Mouse (Mus musculus) ES-Bruce4 (cell line): ENCODE measurements at regions not wholly inside any gene's neighbourhood (a gene's known extent, or its start where the extent isn't known, plus 50 kb on each side); places are given as distances from the start of the nearest gene placed in this dataset.

Experiments used
- CTCF ChIP-seq: IDR thresholded peaks from one replicate; pipeline ENCODE4 v1.8.1; 2011; ENCODE audit warnings: low read depth, low read length
- POLR2A ChIP-seq: IDR thresholded peaks from one replicate; pipeline ENCODE4 v1.8.1; 2011; ENCODE audit warnings: low read length; ENCODE audit not compliant: insufficient read depth

- TF ChIP-seq CTCF (no peak), POLR2A (no peak)
Measured at GRCm38 (mm10) chr2:3948331-3948730, 69.2 kb upstream of the Frmd4a start.
